Mouse (Mus musculus): Measurements from ENCODE around the gene Pi4ka.

DNA sequence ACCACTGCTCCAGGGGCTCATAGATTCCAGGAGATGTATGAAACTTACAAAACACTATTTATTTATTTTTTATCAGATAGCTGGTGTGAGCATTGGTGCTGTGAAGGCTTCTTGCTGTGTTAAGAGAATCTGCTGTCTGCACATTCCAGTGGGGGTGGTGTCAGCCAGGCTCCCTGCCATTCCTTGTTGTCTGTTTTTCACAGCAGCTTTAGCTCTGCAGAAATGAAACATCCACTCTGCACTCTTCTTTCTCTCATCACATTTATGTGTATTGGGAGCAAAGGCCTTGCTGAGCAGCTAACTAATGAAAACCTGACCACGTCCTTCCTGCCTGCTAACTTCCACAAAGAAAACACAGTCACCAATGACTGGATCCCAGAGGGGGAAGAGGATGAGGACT lies 70.0 kb downstream of the Pi4ka start:
- TF ChIP-seq CTCF (IDR thresholded peaks at IDR 0.05; ENCODE audit: low read depth): no peak
- TF ChIP-seq EP300 (IDR thresholded peaks at IDR 0.05; ENCODE audit: low read depth): no peak

Measured in liver, postnatal 0 days (tissue).